Mouse (Mus musculus): Measurements from ENCODE around the gene Lcat. TPM values are rescaled to one million over a fixed set of nuclear protein-coding genes. Genes with fewer than 3 reads are reported as not detected.
A peak's percentile ranks its signal among the peaks of the same experiment; 100 is the strongest.

The Lcat gene
- polyA plus RNA-seq, 1 experiment from 2014 or later, result 0.85 TPM

- peak within 1 kb of the TSS; percentile 49 for H3K4me3 ChIP-seq
- peak; percentile 69 for ATAC-seq (ENCODE audit: low FRiP score, low read depth)
- no peak within 1 kb of the TSS for H3K27ac ChIP-seq
- H3K27me3 ChIP-seq (replicated peaks), result peaks cover 38% of the 10 kb centered on the region
- WGBS, result 1% methylated on average over 45 of the region's 47 CpGs
- peak within 1 kb of the TSS; percentile 49 for H3K9ac ChIP-seq
- no peaks in the 10 kb centered on the region for H3K9me3 ChIP-seq
- peak within 1 kb of the TSS; percentile 74 for H3K4me2 ChIP-seq (replicated peaks)
- peaks cover 7% of the 10 kb centered on the region; the same call in 1 of the 2 replicates for H3K4me1 ChIP-seq
- no peaks in the 10 kb centered on the region for H3K36me3 ChIP-seq
Observed at GRCm38 (mm10) chr8:105965905-105966341, 22.7 kb upstream of the Lcat start, which contains the start of gene Slc12a4. TSS of gene Slc12a4 (minus strand) at chr8:105966097.

DNA sequence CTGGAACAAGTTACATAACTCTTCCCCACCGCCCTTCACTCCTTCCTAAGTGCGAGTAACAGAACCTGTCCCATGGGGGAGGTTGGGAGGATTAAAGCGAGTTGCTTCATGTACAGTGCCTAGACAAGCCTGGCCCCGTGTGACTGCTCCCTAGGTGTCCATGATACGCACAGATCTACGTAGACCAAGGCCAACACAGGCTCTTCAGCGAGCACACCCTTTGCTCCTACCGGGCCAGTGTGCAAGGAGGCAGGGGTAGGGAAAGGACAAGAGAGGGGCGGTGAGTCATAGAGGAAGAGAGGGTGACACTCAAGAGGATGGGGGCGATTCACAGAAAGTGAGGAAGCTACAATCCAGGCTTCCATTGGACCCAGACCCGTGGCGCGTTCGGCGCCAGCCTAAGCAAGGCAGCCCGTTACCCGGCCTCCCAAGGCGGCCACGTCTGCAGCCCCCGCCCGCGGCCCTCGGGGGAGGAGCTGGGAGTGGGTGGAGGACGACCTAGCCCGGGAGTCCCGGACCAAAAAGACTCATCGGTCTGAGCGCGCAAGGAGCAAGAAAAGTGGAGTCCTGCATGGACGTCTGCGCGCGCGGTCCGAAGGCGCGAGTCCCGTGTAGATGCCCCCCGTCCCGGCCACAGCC, 22.2 kb upstream of the Lcat start:
- ATAC-seq (ENCODE audit: low FRiP score, low read depth), result peak; percentile 56
- Histone ChIP-seq H3K27ac (no peak overlapping the region), H3K9me3 (no peaks in the 10 kb centered on the region), H3K27me3 (replicated peaks) (peaks cover 38% of the 10 kb centered on the region), H3K9ac (peak overlapping the region; percentile 49), H3K36me3 (no peaks in the 10 kb centered on the region), H3K4me2 (replicated peaks) (peak overlapping the region; percentile 74), H3K4me1 (peaks cover 7% of the 10 kb centered on the region; the same call in 1 of the 2 replicates), H3K4me3 (peak overlapping the region; percentile 49)
- WGBS, result 3% methylated on average over 40 of the region's 40 CpGs

- Histone ChIP-seq H3K9me3 (no peaks in the 10 kb centered on the region), H3K9ac (no peak overlapping the region), H3K36me3 (no peaks in the 10 kb centered on the region), H3K27me3 (replicated peaks) (peaks cover 38% of the 10 kb centered on the region), H3K4me3 (0 out of 2 replicates have a peak overlapping the region, but pooled peaks have one; percentile 49), H3K27ac (no peak overlapping the region), H3K4me2 (replicated peaks) (peak overlapping the region; percentile 74), H3K4me1 (peaks cover 7% of the 10 kb centered on the region; the same call in 1 of the 2 replicates)
- 69% methylated on average over 12 of the region's 12 CpGs for WGBS
- ATAC-seq (ENCODE audit: low FRiP score, low read depth), result no peak
Observed at GRCm38 (mm10) chr8:105964506-105965265, 21.5 kb upstream of the Lcat start.

GRCm38 (mm10) chr8:105961536-105961935, 18.4 kb upstream of the Lcat start:
- Histone ChIP-seq H3K9ac (no peak overlapping the region), H3K9me3 (no peaks in the 10 kb centered on the region), H3K4me1 (peaks cover 7% of the 10 kb centered on the region; the same call in 1 of the 2 replicates), H3K27ac (no peak overlapping the region), H3K27me3 (replicated peaks) (peaks cover 26% of the 10 kb centered on the region), H3K4me2 (replicated peaks) (no peak overlapping the region), H3K36me3 (no peaks in the 10 kb centered on the region), H3K4me3 (no peak overlapping the region)
- ATAC-seq (ENCODE audit: low FRiP score, low read depth), result no peak
- WGBS, result 91% methylated on average over 10 of the region's 10 CpGs

- no peak overlapping the region for H3K27ac ChIP-seq
- no peak for ATAC-seq (ENCODE audit: low FRiP score, low read depth)
- H3K4me1 ChIP-seq, result peaks cover 7% of the 10 kb centered on the region; the same call in 1 of the 2 replicates
- H3K9ac ChIP-seq, result no peak overlapping the region
- H3K36me3 ChIP-seq, result no peaks in the 10 kb centered on the region
- H3K4me3 ChIP-seq, result no peak overlapping the region
- H3K9me3 ChIP-seq, result no peaks in the 10 kb centered on the region
- WGBS, result 77% methylated on average over 14 of the region's 14 CpGs
- peaks cover 22% of the 10 kb centered on the region for H3K27me3 ChIP-seq (replicated peaks)
- H3K4me2 ChIP-seq (replicated peaks), result no peak overlapping the region
Observed at GRCm38 (mm10) chr8:105961101-105961500, 17.9 kb upstream of the Lcat start.

DNA sequence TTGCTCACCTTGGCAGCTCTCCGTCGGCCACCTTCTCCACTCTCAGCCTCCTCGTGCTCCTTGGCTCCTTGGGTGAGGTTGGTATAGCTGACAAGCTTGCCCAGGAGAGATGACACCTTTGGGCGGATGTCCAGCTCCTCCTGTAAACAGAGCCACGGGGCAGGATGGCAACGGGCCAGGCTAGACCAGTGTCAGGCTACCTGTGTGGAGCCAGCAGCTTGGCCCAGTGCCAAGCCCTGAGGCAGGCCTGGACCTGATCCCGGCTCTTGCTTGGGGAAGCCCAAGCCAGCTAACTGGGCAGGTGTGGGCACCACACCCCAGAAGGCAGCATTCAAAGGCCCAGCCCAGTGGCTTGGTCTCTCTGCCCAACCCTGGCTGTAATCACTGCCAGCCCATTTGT, 16.2 kb upstream of the Lcat start:
- no peaks in the 10 kb centered on the region for H3K4me1 ChIP-seq
- H3K9me3 ChIP-seq, result no peaks in the 10 kb centered on the region
- H3K27me3 ChIP-seq (replicated peaks), result peaks cover 4% of the 10 kb centered on the region
- H3K4me2 ChIP-seq (replicated peaks), result no peak overlapping the region
- no peak overlapping the region for H3K27ac ChIP-seq
- WGBS, result 90% methylated on average over 7 of the region's 7 CpGs
- no peaks in the 10 kb centered on the region for H3K36me3 ChIP-seq
- H3K4me3 ChIP-seq, result no peak overlapping the region
- no peak overlapping the region for H3K9ac ChIP-seq
- no peak for ATAC-seq (ENCODE audit: low FRiP score, low read depth)

- ATAC-seq (ENCODE audit: low FRiP score, low read depth), result no peak
- WGBS, result 65% methylated on average over 3 of the region's 4 CpGs
- H3K27me3 ChIP-seq (replicated peaks), result no peaks in the 10 kb centered on the region
Observed at GRCm38 (mm10) chr8:105957813-105958212, 14.6 kb upstream of the Lcat start.

DNA sequence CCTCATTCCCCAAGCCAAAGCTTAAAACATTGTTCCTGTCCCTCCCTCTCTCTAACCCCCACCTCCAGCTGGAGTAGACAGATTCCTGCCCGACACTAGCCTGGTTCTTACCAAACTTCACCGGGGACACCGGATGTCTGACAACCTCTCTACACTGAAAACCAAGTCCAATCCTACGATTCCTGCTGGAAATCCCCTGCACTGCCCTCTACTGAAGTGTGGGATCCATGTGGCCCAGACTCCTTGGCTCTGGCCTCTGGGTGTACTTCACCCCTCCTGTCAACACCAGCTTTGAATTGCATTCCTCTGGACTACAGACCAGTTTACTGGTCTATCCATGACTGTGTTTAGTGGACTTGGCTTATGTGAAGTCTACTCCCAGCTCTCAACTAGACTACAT, 13.4 kb upstream of the Lcat start:
- H3K9ac ChIP-seq, result no peak overlapping the region
- H3K36me3 ChIP-seq, result no peaks in the 10 kb centered on the region
- H3K4me2 ChIP-seq (replicated peaks), result no peak overlapping the region
- 88% methylated on average over 4 of the region's 4 CpGs for WGBS
- no peaks in the 10 kb centered on the region for H3K4me1 ChIP-seq
- H3K27ac ChIP-seq, result no peak overlapping the region
- no peaks in the 10 kb centered on the region for H3K9me3 ChIP-seq
- no peak for ATAC-seq (ENCODE audit: low FRiP score, low read depth)
- no peaks in the 10 kb centered on the region for H3K27me3 ChIP-seq (replicated peaks)
- no peak overlapping the region for H3K4me3 ChIP-seq

More at GRCm38 (mm10) chr8:105957813-105958212, 14.6 kb upstream of the Lcat start:
- Histone ChIP-seq H3K9me3 (no peaks in the 10 kb centered on the region), H3K9ac (no peak overlapping the region), H3K4me1 (no peaks in the 10 kb centered on the region), H3K36me3 (no peaks in the 10 kb centered on the region), H3K4me3 (no peak overlapping the region), H3K4me2 (replicated peaks) (no peak overlapping the region), H3K27ac (no peak overlapping the region)

- no peaks in the 10 kb centered on the region for H3K36me3 ChIP-seq
- H3K9me3 ChIP-seq, result no peaks in the 10 kb centered on the region
- H3K4me3 ChIP-seq, result no peak overlapping the region
- no peak for ATAC-seq (ENCODE audit: low FRiP score, low read depth)
- no peak overlapping the region for H3K4me2 ChIP-seq (replicated peaks)
- 71% methylated on average over 7 of the region's 7 CpGs for WGBS
- no peaks in the 10 kb centered on the region for H3K4me1 ChIP-seq
- H3K9ac ChIP-seq, result no peak overlapping the region
- H3K27me3 ChIP-seq (replicated peaks), result no peaks in the 10 kb centered on the region
- H3K27ac ChIP-seq, result no peak overlapping the region
Observed at GRCm38 (mm10) chr8:105951057-105951659, 8.0 kb upstream of the Lcat start.

- Histone ChIP-seq H3K9ac (no peak overlapping the region), H3K36me3 (peaks cover 10% of the 10 kb centered on the region; the same call in 1 of the 2 replicates), H3K4me3 (no peak overlapping the region), H3K4me2 (replicated peaks) (no peak overlapping the region), H3K9me3 (no peaks in the 10 kb centered on the region), H3K27me3 (replicated peaks) (no peaks in the 10 kb centered on the region), H3K27ac (no peak overlapping the region), H3K4me1 (no peaks in the 10 kb centered on the region)
- WGBS, result 93% methylated on average over 10 of the region's 10 CpGs
- ATAC-seq (ENCODE audit: low FRiP score, low read depth), result no peak
Observed at GRCm38 (mm10) chr8:105949350-105949749, 6.2 kb upstream of the Lcat start.

DNA sequence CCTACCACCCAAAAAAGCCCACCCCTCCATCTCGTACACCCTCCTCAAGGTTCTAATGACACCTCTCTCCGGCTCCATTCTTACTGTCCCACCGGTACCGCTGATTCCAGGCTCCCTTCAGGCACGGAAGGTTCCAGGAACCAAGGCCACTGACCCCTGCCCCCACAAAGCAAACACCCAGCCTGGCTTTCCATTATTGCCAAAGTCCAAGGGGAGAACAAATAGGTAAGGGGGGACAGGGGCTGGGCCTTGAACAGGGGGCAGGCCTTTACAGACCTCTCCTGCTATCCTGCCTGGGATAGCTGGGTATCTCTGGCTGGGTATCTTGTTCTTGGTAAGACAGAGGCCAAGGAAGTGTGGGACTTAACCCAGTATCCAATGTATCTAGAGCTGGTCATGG, 640 bp downstream of the Lcat start:
- 93% methylated on average over 5 of the region's 5 CpGs for WGBS
- no peaks in the 10 kb centered on the region for H3K9me3 ChIP-seq
- H3K4me2 ChIP-seq (replicated peaks), result no peak overlapping the region
- H3K36me3 ChIP-seq, result peaks cover 21% of the 10 kb centered on the region; the same call in 1 of the 2 replicates
- peaks cover 6% of the 10 kb centered on the region; the same call in 1 of the 2 replicates for H3K4me1 ChIP-seq
- no peak overlapping the region for H3K27ac ChIP-seq
- H3K27me3 ChIP-seq (replicated peaks), result no peaks in the 10 kb centered on the region
- no peak for ATAC-seq (ENCODE audit: low FRiP score, low read depth)
- H3K9ac ChIP-seq, result no peak overlapping the region
- no peak overlapping the region for H3K4me3 ChIP-seq

DNA sequence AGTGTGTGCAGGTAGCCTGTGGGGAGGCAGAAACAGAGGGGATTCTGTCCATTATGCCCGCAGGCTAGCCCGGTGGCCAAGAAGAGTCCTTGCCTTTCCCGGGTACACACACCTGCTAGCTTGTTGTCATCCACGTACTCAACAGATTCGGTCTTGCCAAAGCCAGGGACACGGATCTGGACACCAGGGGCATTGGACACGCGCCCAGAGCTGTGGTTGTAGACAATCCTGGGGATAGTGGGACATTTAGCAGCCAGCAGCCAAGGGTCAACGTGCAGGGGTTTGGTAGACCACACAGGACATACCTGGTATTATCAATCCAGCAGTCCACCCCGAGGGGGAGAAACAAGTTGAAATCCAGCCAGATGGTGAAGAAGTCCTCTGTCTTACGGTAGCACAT, 1.2 kb downstream of the Lcat start:
- ATAC-seq (ENCODE audit: low FRiP score, low read depth), result no peak
- H3K36me3 ChIP-seq, result peaks cover 21% of the 10 kb centered on the region; the same call in 1 of the 2 replicates
- WGBS, result 95% methylated on average over 11 of the region's 11 CpGs

More for the DNA sequence above, 1.2 kb downstream of the Lcat start:
- Histone ChIP-seq H3K27ac (no peak overlapping the region), H3K27me3 (replicated peaks) (no peaks in the 10 kb centered on the region), H3K9me3 (no peaks in the 10 kb centered on the region), H3K4me2 (replicated peaks) (no peak overlapping the region), H3K4me1 (peaks cover 6% of the 10 kb centered on the region; the same call in 1 of the 2 replicates), H3K4me3 (no peak overlapping the region), H3K9ac (no peak overlapping the region)
